Mouse (Mus musculus) midbrain, embryonic 15.5 days (tissue): ENCODE measurements at regions not wholly inside any gene's neighbourhood (a gene's known extent, or its start where the extent isn't known, plus 50 kb on each side); places are given as distances from the start of the nearest gene placed in this dataset.

ENCODE experiments used
- ATAC-seq: fragments of 200-750 bp; cut with Nextera tagmentation; replicated peaks from 2 replicates; pipeline ENCODE4 v1.8.0; 2017; ENCODE audit warnings: moderate TSS enrichment
- H3K27ac ChIP-seq: fragments of 300-500 bp; sonication (generic); 2 replicates; pipeline ENCODE4 v1.5.1; 2015; ENCODE audit warnings: mild to moderate bottlenecking, inconsistent platforms
- H3K27me3 ChIP-seq: fragments of 300-500 bp; sonication (generic); replicated peaks from 2 replicates; pipeline ENCODE4 v1.6.1; 2015; ENCODE audit warnings: inconsistent platforms
- H3K36me3 ChIP-seq: fragments of 300-500 bp; sonication (generic); replicated peaks from 2 replicates; pipeline ENCODE4 v1.6.1; 2015; ENCODE audit warnings: inconsistent platforms
- H3K4me1 ChIP-seq: fragments of 300-500 bp; sonication (generic); 2 replicates; pipeline ENCODE4 v1.6.1; 2015; ENCODE audit warnings: inconsistent platforms
- H3K4me2 ChIP-seq: fragments of 300-500 bp; sonication (generic); 2 replicates; pipeline ENCODE4 v1.6.1; 2015; ENCODE audit warnings: inconsistent platforms, mild to moderate bottlenecking, moderate library complexity
- H3K4me3 ChIP-seq: fragments of 300-500 bp; sonication (generic); 2 replicates; pipeline ENCODE4 v1.5.1; 2015; ENCODE audit warnings: mild to moderate bottlenecking, inconsistent platforms
- H3K9ac ChIP-seq: fragments of 300-500 bp; sonication (generic); 2 replicates; pipeline ENCODE4 v1.6.1; 2015; ENCODE audit warnings: mild to moderate bottlenecking, inconsistent platforms
- H3K9me3 ChIP-seq: fragments of 300-500 bp; sonication (generic); 2 replicates; pipeline ENCODE4 v1.6.1; 2016; ENCODE audit warnings: inconsistent platforms
- WGBS: fragments of 180-500 bp; shearing (Covaris S2); methylation state at CpG from one replicate; pipeline ENCODE4 v1.1.7; 2015; ENCODE audit warnings: mixed read lengths; 5-methylcytosine and 5-hydroxymethylcytosine counted together

DNA sequence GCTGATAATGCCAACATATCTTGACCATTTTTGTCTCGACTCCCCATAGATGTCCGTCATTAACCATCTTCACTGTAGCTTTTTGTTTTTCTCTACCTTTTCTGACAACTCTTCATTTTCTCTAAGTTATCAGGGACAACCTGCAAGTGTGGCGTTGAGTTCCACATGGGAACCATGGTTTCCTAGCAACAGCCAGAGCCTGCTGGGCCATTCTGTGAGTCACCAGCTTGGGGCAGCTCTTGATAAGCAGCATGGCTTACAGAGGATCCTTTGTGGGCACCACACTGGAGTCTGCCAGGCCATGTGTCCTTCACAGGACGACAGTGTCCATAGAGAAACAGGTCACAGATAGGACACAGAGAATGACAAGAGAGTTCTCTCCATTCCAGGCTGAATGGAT is 94.3 kb upstream of the Gm6657 start:
- Histone ChIP-seq H3K36me3 (no peaks in the 10 kb centered on the region), H3K9ac (no peak overlapping the region), H3K4me1 (peaks cover 6% of the 10 kb centered on the region; the same call in 1 of the 2 replicates), H3K27me3 (no peaks in the 10 kb centered on the region), H3K27ac (no peak overlapping the region), H3K9me3 (no peaks in the 10 kb centered on the region), H3K4me3 (no peak overlapping the region), H3K4me2 (no peak overlapping the region)
- ATAC-seq: no peak
- WGBS: 63% methylated on average over 4 of the region's 4 CpGs

DNA sequence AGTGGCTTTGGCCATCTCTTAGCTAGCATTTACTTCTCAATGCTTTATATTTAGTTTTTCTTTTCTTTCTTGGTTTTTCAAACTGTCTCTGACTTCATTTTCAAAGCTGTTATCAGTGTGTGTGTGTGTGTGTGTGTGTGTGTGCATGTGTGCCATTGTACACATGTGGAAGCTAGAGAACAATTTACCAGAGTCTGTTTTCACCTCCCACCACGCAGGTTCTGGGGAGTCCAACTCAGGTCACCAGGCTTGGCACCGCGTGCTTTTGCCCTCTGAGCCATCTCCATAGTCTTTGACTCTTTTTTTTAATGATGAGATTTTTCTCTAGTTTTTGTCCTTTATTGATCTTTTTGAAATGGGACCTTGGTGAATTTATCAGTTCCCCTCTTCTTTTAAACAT is 93.3 kb upstream of the Gm6657 start:
- Histone ChIP-seq H3K27ac (no peak overlapping the region), H3K9ac (no peak overlapping the region), H3K9me3 (no peaks in the 10 kb centered on the region), H3K27me3 (no peaks in the 10 kb centered on the region), H3K36me3 (no peaks in the 10 kb centered on the region), H3K4me2 (no peak overlapping the region), H3K4me3 (no peak overlapping the region), H3K4me1 (peaks cover 6% of the 10 kb centered on the region; the same call in 1 of the 2 replicates)
- 93% methylated on average over 3 of the region's 3 CpGs for WGBS
- ATAC-seq: no peak

DNA sequence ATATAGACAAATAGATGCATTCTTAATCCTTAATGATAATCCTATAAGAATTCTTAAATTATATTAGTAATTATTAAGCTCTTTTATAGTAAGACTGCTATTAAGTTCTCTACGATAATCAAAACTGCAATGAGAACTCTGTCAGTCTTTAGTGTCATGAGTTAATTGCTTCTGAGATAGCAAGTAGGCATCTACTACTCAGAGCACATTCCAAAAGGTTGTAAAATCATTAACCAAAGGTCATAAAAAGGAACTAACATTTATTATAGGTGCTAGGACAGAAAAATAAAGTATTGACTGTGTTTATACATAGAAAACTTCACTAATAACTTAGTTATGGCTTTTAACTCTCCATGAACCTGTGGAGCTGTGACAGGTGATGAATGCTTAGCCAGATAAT is 84.1 kb upstream of the Gm6657 start:
- Histone ChIP-seq H3K4me2 (no peak overlapping the region), H3K4me1 (no peaks in the 10 kb centered on the region), H3K27ac (no peak overlapping the region), H3K36me3 (no peaks in the 10 kb centered on the region), H3K9ac (no peak overlapping the region), H3K27me3 (no peaks in the 10 kb centered on the region), H3K9me3 (no peaks in the 10 kb centered on the region), H3K4me3 (no peak overlapping the region)
- no peak for ATAC-seq
- WGBS: 96% methylated on average over 1 of the region's 1 CpGs

DNA sequence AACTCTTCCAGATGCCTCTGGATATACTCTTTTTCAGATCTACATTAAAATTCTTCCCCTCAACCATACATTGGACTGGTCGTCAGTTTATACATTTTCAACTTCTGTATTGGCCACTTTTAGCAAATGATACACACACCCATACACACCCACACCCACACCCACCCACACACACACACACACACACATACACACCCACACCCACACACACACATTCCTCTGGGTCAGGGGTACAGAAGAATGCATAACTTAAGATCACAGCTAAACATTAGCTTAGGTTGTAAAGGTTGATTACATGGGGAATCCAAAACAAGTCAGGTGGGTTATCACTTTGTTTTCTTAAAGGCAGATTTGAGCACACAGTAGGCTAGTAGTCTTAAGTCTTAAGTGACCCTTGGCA is 75.9 kb upstream of the Gm6657 start:
- Histone ChIP-seq H3K4me1 (peaks cover 6% of the 10 kb centered on the region; the same call in 1 of the 2 replicates), H3K36me3 (no peaks in the 10 kb centered on the region), H3K27ac (no peak overlapping the region), H3K9me3 (no peaks in the 10 kb centered on the region), H3K4me3 (no peak overlapping the region), H3K4me2 (no peak overlapping the region), H3K27me3 (no peaks in the 10 kb centered on the region), H3K9ac (no peak overlapping the region)
- 95% methylated on average over 1 of the region's 1 CpGs for WGBS
- no peak for ATAC-seq

DNA sequence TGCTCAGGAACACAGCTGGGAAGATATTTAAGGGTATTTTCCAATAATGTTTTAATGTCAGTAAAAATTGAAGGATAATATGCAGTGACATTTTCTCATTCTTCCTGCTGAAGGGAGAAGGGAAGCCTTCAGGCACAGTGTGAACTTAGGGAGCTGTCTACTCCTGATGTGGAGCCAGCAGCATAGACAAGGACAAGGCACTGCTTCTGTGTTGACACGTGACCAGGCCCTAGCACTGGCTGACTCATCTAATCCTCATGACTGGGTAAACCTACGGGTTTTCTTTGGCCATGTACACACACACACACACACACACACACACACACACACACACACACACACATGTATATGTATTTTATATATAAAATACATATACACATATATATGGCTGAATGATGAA is 74.8 kb upstream of the Gm6657 start:
- WGBS: 75% methylated on average over 2 of the region's 2 CpGs
- Histone ChIP-seq H3K36me3 (no peaks in the 10 kb centered on the region), H3K27ac (no peak overlapping the region), H3K9ac (no peak overlapping the region), H3K4me2 (no peak overlapping the region), H3K27me3 (no peaks in the 10 kb centered on the region), H3K4me1 (peaks cover 6% of the 10 kb centered on the region; the same call in 1 of the 2 replicates), H3K9me3 (no peaks in the 10 kb centered on the region), H3K4me3 (no peak overlapping the region)
- no peak for ATAC-seq

DNA sequence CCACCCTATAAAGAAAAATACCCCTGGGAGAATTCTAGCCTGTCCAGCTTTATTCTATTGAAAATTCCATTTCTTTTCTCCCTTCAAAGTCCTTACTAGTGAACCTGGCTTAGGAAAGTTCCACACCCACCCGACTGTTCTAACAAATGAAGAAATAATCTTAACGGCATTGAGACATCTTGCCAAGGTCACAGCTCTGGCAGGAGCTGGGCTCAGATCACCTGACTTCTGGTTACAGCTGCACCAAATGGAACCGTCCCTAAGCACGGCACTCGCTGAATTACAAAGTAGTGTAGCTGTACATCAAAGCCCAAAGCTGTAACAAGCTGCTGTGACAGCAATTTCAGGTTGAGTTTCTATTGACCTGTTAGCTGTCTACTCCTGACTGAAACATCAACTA is 74.2 kb upstream of the Gm6657 start:
- Histone ChIP-seq H3K36me3 (no peaks in the 10 kb centered on the region), H3K27me3 (no peaks in the 10 kb centered on the region), H3K27ac (no peak overlapping the region), H3K9ac (no peak overlapping the region), H3K4me2 (no peak overlapping the region), H3K9me3 (no peaks in the 10 kb centered on the region), H3K4me1 (peaks cover 6% of the 10 kb centered on the region; the same call in 1 of the 2 replicates), H3K4me3 (no peak overlapping the region)
- no peak for ATAC-seq
- 60% methylated on average over 5 of the region's 5 CpGs for WGBS

DNA sequence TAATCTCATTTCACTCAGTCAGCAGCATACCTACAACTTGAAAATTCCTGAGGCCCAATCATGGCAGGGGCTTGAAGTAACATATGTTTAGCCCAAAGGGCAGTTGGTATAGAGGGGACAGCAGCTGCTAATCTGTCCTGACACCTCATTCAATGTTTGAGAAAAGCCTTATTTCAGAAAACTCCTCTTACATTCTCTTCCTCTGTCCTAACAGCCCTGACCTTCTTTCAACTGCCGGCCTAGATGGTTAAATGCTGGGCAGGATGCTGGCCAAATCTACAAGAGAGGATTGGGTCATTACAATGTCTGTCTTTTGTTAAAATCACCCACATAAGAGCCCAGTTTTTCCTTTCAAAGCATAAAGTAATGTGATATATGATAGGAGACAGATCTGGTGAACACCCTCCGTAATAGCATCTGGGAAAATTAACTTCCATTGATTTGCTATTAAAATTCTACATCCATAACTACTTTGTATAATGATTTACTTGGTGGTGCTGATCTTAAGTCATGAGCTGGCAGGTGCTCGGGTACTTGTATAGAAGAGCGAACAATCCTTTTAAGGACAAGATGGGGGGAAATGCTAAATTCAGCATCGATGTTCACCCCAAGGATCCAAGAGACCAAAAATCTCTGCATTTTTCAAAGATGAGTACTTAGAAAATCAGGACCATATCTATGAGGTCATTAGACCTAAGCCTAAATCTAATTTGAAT is 64.8 kb upstream of the Gm6657 start:
- H3K27me3 ChIP-seq: no peaks in the 10 kb centered on the region
- H3K27ac ChIP-seq: no peak overlapping the region
- H3K36me3 ChIP-seq: no peaks in the 10 kb centered on the region
- H3K9me3 ChIP-seq: no peaks in the 10 kb centered on the region
- no peak for ATAC-seq
- no peak overlapping the region for H3K9ac ChIP-seq
- H3K4me2 ChIP-seq: no peak overlapping the region
- WGBS: 72% methylated on average over 5 of the region's 5 CpGs
- H3K4me1 ChIP-seq: no peaks in the 10 kb centered on the region
- H3K4me3 ChIP-seq: no peak overlapping the region

DNA sequence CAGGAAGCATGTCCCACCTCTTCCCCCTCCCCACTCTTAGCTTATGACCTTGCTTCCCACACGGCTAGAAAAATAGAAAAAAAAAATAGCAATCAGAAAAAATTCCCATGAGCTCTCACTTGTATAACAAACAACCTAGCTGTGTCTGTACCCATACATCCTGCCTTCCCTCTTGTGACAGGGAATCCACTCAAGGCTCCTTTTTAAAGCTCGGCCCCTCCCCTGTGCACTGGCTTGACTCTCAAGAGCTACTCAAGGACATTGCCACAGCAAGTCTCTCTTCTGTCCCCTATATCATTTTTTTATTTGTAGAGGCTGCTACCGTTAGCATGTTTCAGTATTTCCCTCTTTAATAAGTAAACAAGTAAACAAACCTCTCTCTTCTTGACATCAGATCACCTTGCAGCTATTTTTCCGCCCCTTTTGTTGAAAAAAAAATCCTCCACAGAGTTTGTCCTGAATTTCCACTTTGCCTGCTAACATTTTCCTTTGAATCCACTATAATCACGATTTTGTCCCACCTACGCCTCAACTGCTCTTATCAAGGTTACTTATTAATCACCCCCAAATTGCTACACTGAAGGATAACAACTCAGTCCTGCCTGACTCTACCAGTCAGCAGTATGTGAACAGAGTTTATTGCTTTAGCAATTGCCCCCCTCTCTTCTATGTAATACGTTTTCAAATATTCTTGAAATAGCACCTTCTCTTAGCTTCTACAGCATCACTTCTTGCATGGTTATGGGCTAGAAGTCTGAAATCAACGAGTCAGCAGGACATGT is 61.8 kb upstream of the Gm6657 start:
- Histone ChIP-seq H3K27me3 (no peaks in the 10 kb centered on the region), H3K9ac (no peak overlapping the region), H3K4me1 (no peaks in the 10 kb centered on the region), H3K4me3 (no peak overlapping the region), H3K27ac (no peak overlapping the region), H3K36me3 (no peaks in the 10 kb centered on the region), H3K9me3 (no peaks in the 10 kb centered on the region), H3K4me2 (no peak overlapping the region)
- ATAC-seq: no peak
- WGBS: 73% methylated on average over 8 of the region's 8 CpGs

DNA sequence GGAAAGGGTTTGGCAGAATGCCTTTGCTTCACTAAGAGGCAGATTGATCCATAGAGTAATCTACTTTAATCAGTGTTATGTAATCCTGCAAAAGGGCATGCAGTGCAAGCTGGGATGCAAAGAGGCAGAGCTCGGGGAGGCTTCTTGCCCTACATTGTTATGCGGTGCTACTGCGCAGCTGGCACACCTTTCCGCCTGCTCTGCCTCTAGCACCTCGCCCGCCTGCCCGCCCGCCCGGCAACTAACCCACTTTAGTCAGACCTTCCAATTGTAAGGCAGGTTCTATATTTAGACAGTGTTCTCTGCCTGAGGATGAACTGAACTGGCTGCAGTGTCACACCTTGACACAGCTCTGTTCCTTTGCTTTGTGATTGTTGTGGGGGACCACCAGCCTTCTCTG is 60.7 kb upstream of the Gm6657 start:
- Histone ChIP-seq H3K4me1 (no peaks in the 10 kb centered on the region), H3K27me3 (no peaks in the 10 kb centered on the region), H3K9me3 (no peaks in the 10 kb centered on the region), H3K4me2 (no peak overlapping the region), H3K4me3 (no peak overlapping the region), H3K9ac (no peak overlapping the region), H3K27ac (no peak overlapping the region), H3K36me3 (no peaks in the 10 kb centered on the region)
- WGBS: 62% methylated on average over 9 of the region's 9 CpGs
- no peak for ATAC-seq

DNA sequence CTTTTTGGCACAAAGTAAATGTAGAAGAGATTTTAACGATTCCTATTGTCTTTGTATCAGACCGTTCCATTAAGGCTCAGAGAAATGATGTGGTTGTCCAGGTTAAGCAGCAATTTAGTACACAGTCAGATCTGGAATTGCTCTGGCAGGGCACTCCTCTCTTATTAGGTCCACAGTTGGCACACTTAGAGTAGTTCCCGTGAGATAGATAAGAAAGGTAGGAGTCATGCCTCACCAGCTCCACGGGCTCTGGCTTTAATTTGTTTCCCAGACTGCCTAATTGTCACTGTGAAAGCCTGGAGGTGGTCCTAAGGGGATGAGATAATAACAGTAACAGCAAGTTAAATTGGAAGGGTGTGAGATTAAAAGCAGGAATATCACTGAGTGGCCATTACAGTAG is 60.1 kb upstream of the Gm6657 start:
- no peaks in the 10 kb centered on the region for H3K4me1 ChIP-seq
- H3K4me2 ChIP-seq: no peak overlapping the region
- no peak for ATAC-seq
- no peak overlapping the region for H3K27ac ChIP-seq
- H3K36me3 ChIP-seq: no peaks in the 10 kb centered on the region
- H3K9me3 ChIP-seq: no peaks in the 10 kb centered on the region
- H3K4me3 ChIP-seq: no peak overlapping the region
- no peak overlapping the region for H3K9ac ChIP-seq
- H3K27me3 ChIP-seq: no peaks in the 10 kb centered on the region
- 57% methylated on average over 4 of the region's 4 CpGs for WGBS

DNA sequence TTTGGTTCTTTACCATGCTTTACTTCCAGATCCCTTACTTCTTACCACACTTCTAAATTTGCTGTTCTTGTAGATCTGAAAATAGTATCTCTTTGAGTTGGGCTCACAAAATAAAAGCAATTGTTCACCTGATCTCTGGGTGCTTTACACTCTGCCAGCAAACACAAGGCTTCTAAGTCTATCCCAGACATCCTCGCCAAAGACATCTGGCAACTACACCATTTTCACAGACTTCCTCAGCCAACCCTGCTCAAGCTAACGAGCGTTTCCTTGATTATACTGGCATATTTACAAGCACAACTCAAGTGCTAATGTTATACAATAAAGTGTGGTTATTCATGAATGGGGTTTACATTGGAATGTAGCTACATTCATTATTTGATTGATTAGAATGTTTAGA is 56.8 kb upstream of the Gm6657 start:
- H3K4me1 ChIP-seq: no peaks in the 10 kb centered on the region
- WGBS: 78% methylated on average over 3 of the region's 3 CpGs
- no peak overlapping the region for H3K9ac ChIP-seq
- H3K4me2 ChIP-seq: no peak overlapping the region
- H3K27ac ChIP-seq: no peak overlapping the region
- H3K9me3 ChIP-seq: no peaks in the 10 kb centered on the region
- H3K27me3 ChIP-seq: no peaks in the 10 kb centered on the region
- no peak overlapping the region for H3K4me3 ChIP-seq
- no peak for ATAC-seq
- no peaks in the 10 kb centered on the region for H3K36me3 ChIP-seq

DNA sequence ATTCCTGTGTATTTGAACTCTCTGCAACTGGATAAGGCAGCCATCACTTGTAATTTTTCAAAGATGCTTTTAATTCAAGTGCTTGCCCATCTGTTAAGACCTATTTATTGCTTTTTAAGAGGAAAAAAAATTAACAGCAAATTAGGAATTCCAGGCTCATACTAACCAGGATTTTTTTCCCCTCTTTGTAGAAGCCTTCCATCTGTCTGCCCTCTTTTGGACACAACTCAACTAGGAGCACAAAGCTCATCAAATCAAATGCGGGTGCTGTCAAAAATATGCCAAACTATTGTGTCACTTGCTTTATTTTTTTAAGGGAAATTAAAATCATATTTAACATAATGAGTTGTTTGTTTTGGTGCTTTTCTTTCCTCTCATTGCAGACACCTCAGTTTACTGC is 55.6 kb upstream of the Gm6657 start:
- H3K27me3 ChIP-seq: no peaks in the 10 kb centered on the region
- H3K4me1 ChIP-seq: no peaks in the 10 kb centered on the region
- ATAC-seq: no peak
- H3K9ac ChIP-seq: no peak overlapping the region
- WGBS: 85% methylated on average over 1 of the region's 1 CpGs
- H3K27ac ChIP-seq: no peak overlapping the region
- H3K4me2 ChIP-seq: no peak overlapping the region
- no peaks in the 10 kb centered on the region for H3K9me3 ChIP-seq
- no peak overlapping the region for H3K4me3 ChIP-seq
- H3K36me3 ChIP-seq: no peaks in the 10 kb centered on the region
